Mouse (Mus musculus): ENCODE measurements around the gene Zfp791. TPM values are rescaled to one million over a fixed set of nuclear protein-coding genes. Genes with fewer than 3 reads are reported as not detected.

Gene Zfp791
- total and polyA plus RNA-seq, 3 experiments: 0.03 TPM; not detected in 2

DNA sequence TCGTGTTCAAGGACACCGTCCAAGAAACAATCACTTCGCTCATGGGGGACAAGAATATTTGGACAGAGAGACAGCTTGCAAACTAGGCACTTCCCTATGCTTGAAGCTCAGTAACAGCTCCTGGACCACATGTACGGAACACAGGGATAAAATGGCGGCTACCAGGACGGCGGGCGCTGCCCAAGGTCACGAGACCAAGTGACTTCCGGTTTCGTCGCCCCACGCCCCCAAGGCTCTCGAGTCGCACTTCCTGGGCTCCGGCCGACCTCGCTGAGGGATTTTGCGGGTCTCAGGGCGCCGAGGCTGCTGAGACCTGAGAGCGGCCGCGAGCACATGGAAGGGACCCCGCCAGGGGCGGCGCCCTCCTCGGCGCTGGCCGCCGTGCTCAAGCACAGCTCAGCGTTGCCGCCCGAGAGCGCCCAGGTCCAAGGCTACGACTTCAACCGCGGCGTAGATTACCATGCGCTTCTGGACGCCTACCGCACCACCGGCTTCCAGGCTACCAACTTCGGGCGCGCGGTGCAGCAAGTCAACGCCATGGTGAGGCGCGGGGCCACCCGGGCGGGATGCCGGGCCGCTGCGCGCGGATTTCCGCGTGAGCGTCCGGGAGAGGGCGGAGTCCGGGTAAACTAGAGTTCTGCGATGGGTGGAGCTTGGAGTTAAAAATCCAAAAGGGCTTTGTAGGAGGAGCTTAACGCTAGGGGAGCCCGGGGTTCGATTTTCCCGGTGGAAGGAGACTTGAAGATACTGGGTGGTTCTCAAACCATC lies 51.2 kb downstream of the Zfp791 start, which contains the start of gene Dhps (continued):
- no peak for TF ChIP-seq ZNF384 (IDR thresholded peaks at IDR 0.05; ENCODE audit: low read depth, low read length)
- TF ChIP-seq SIN3A (IDR thresholded peaks at IDR 0.05; ENCODE audit: low read length): peak; percentile 47; the same call in 1 of the 2 replicates
- no peak for TF ChIP-seq GABPA (IDR thresholded peaks at IDR 0.05; ENCODE audit: low read depth, low read length)
- TF ChIP-seq EP300 (IDR thresholded peaks at IDR 0.05; ENCODE audit: low read depth in 1 of 2, low read length in 2 of 2): no peak
- TF ChIP-seq MAZ (IDR thresholded peaks at IDR 0.05; ENCODE audit: low read depth, low read length): peak; percentile 41; the same call in 1 of the 2 replicates
- no peak for TF ChIP-seq NRF1 (IDR thresholded peaks at IDR 0.05; ENCODE audit: insufficient read depth, low read depth, low read length, poor library complexity, severe bottlenecking)
- TF ChIP-seq JUND (IDR thresholded peaks at IDR 0.05; ENCODE audit: low read depth, low read length): no peak
- 0 out of 2 replicates have a peak, but pooled peaks have one; percentile 8 for TF ChIP-seq UBTF (IDR thresholded peaks at IDR 0.05; ENCODE audit: borderline replicate concordance, insufficient read depth, low read depth, low read length)
- TF ChIP-seq POLR2AphosphoS2 (IDR thresholded peaks at IDR 0.05; ENCODE audit: low read length): peak; percentile 44; the same call in 1 of the 2 replicates
- TF ChIP-seq ELF1 (IDR thresholded peaks at IDR 0.05; ENCODE audit: low read depth, low read length): peak; percentile 78
- TF ChIP-seq POLR2A (IDR thresholded peaks at IDR 0.05; ENCODE audit: control insufficient read depth in 1 of 2, insufficient read depth in 1 of 2, low read depth in 1 of 2, low read length in 2 of 2, poor library complexity in 1 of 2): peak; percentile 78 to 83

DNA sequence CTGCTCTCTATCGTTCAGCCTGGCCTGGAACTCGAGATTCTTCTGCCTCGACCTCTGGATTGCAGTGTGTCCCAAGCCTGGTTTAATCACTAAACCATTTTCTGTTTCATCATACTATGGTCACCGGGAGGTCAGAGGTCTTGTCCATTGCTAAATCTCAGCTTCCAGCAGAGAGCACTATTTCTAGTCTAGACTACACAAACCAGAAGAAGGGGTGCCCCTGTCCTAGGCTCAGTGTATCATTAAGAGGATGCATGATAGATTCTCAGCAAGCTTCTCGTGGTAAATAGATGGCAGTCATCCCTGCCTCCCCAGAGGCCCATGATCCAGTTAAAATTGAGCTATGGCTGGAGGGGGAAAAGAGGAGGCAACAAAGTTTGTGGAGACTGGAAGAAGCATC lies 51.9 kb downstream of the Zfp791 start:
- H3K9ac ChIP-seq (ENCODE audit: control insufficient read depth, low read depth, low read length, poor library complexity, severe bottlenecking): peak overlapping the region; percentile 94
- peak; percentile 53 for DNase-seq (ENCODE audit: low read depth, low spot score)
- peaks cover 2 to 12% of the 10 kb centered on the region in 2 experiments; a peak in 3 of 4 replicates for H3K4me1 ChIP-seq (ENCODE audit: control insufficient read depth in 1 of 2, insufficient read depth in 2 of 2, low read length in 2 of 2)
- H3K27me3 ChIP-seq (ENCODE audit: control insufficient read depth in 1 of 2, insufficient read depth in 2 of 2, low read length in 2 of 2): no peaks in the 10 kb centered on the region
- H3K27ac ChIP-seq (ENCODE audit: control insufficient read depth, low read depth, low read length): peak overlapping the region; percentile 77
- H3K36me3 ChIP-seq (ENCODE audit: control insufficient read depth in 1 of 2, insufficient read depth in 2 of 2, low read length in 2 of 2): peaks cover 0 to 8% of the 10 kb centered on the region in 2 experiments; a peak in 3 of 4 replicates
- H3K4me3 ChIP-seq (ENCODE audit: control insufficient read depth in 1 of 2, insufficient read depth in 1 of 2, low read depth in 2 of 2, low read length in 2 of 2): peak overlapping the region; percentile 86 to 90
- H3K79me2 ChIP-seq (ENCODE audit: control insufficient read depth, insufficient read depth, low read length, poor library complexity): peaks cover 15% of the 10 kb centered on the region
- no peaks in the 10 kb centered on the region for H3K9me3 ChIP-seq (replicated peaks; ENCODE audit: insufficient read depth, low read length)
- no peak for TF ChIP-seq ETS1 (IDR thresholded peaks at IDR 0.05; ENCODE audit: low read depth, low read length)
- TF ChIP-seq CTCF (IDR thresholded peaks at IDR 0.05 in 2 of 3, conservative IDR thresholded peaks at IDR 0.05 in 1 of 3; ENCODE audit: control insufficient read depth in 1 of 3, insufficient read depth in 1 of 3, low read depth in 2 of 3, low read length in 3 of 3, poor library complexity in 1 of 3, severe bottlenecking in 1 of 3): no peak
- TF ChIP-seq USF1 (IDR thresholded peaks at IDR 0.05; ENCODE audit: low read depth, low read length): no peak
- no peak for TF ChIP-seq POLR2A (IDR thresholded peaks at IDR 0.05; ENCODE audit: control insufficient read depth in 1 of 2, insufficient read depth in 1 of 2, low read depth in 1 of 2, low read length in 2 of 2, poor library complexity in 1 of 2)
- no peak for TF ChIP-seq MAFK (IDR thresholded peaks at IDR 0.05; ENCODE audit: borderline replicate concordance, low read depth, low read length)
- TF ChIP-seq KAT2A (conservative IDR thresholded peaks at IDR 0.05; ENCODE audit: low read depth, low read length): no peak
- TF ChIP-seq TBP (IDR thresholded peaks at IDR 0.05; ENCODE audit: low read depth, low read length): no peak
- TF ChIP-seq ZMIZ1 (IDR thresholded peaks at IDR 0.05; ENCODE audit: low read depth, low read length): no peak
- TF ChIP-seq EP300 (IDR thresholded peaks at IDR 0.05; ENCODE audit: low read depth in 1 of 2, low read length in 2 of 2): no peak
- TF ChIP-seq SIN3A (IDR thresholded peaks at IDR 0.05; ENCODE audit: low read length): no peak
- no peak for TF ChIP-seq E2F4 (IDR thresholded peaks at IDR 0.05; ENCODE audit: borderline replicate concordance, low read depth, low read length)
- TF ChIP-seq CHD2 (IDR thresholded peaks at IDR 0.05; ENCODE audit: low read length): no peak
- no peak for TF ChIP-seq RAD21 (IDR thresholded peaks at IDR 0.05; ENCODE audit: low read depth, low read length)
- TF ChIP-seq TCF12 (IDR thresholded peaks at IDR 0.05; ENCODE audit: low read depth, low read length): no peak

All from MEL (cell line).